Mouse (Mus musculus) adrenal gland, postnatal 10 days (tissue): ENCODE measurements around the gene Otog. TPM values are rescaled to one million over a fixed set of nuclear protein-coding genes. Genes with fewer than 3 reads are reported as not detected.

ENCODE experiments used
- DNase-seq: peaks from one replicate; pipeline ENCODE4 v3.0.0; 2021; ENCODE audit warnings: mixed read lengths
- long read RNA-seq, 2 experiments: library from polyadenylated mRNA; stranded (forward); transcript quantifications; one replicate each; pipeline ENCODE4 v2.0.0; 2021
- total RNA-seq, 2 experiments: library from RNA; stranded (reverse); gene quantifications; 2 replicates each; pipeline ENCODE4 v1.2.3; 2021

The Otog gene
- under 1 TPM; 0.06 to 0.09 TPM for total RNA-seq
- long read RNA-seq, experiment 1 = 0 reads
- long read RNA-seq, experiment 2 = 0 reads

- DNase-seq = no peak
Observed at GRCm38 (mm10) chr7:46240696-46241095, at the start of gene Otog. TSS of gene Otog (plus strand) at chr7:46240987.

GRCm38 (mm10) chr7:46195356-46195755 is 45.4 kb upstream of the Otog start:
- DNase-seq = no peak

GRCm38 (mm10) chr7:46200021-46200420 is 40.8 kb upstream of the Otog start:
- DNase-seq = no peak

- DNase-seq = no peak
Observed at GRCm38 (mm10) chr7:46201649-46202048, 39.1 kb upstream of the Otog start.

GRCm38 (mm10) chr7:46204046-46204471 is 36.7 kb upstream of the Otog start:
- peak; percentile 47 for DNase-seq

- DNase-seq = no peak
Observed at GRCm38 (mm10) chr7:46204775-46205174, 36.0 kb upstream of the Otog start.

- DNase-seq = no peak
Observed at GRCm38 (mm10) chr7:46208131-46208530, 32.7 kb upstream of the Otog start.

- no peak for DNase-seq
Observed at GRCm38 (mm10) chr7:46210276-46210675, 30.5 kb upstream of the Otog start.

- no peak for DNase-seq
Observed at GRCm38 (mm10) chr7:46216481-46216880, 24.3 kb upstream of the Otog start.

GRCm38 (mm10) chr7:46218415-46218814 is 22.4 kb upstream of the Otog start:
- DNase-seq = no peak

GRCm38 (mm10) chr7:46220591-46221129 is 20.1 kb upstream of the Otog start:
- no peak for DNase-seq

- DNase-seq = peak; percentile 79
Observed at GRCm38 (mm10) chr7:46226253-46226652, 14.5 kb upstream of the Otog start.

GRCm38 (mm10) chr7:46226936-46227335 is 13.9 kb upstream of the Otog start:
- peak; percentile 18 for DNase-seq

GRCm38 (mm10) chr7:46235948-46236347 is 4.8 kb upstream of the Otog start:
- DNase-seq = no peak

GRCm38 (mm10) chr7:46236363-46236762 is 4.4 kb upstream of the Otog start:
- DNase-seq = no peak

GRCm38 (mm10) chr7:46237192-46237591 is 3.6 kb upstream of the Otog start:
- DNase-seq = no peak

- peak; percentile 16 for DNase-seq
Observed at GRCm38 (mm10) chr7:46238346-46238745, 2.4 kb upstream of the Otog start, which contains the start of gene Ush1c. TSS of gene Ush1c (minus strand) at chr7:46238503.

- DNase-seq = no peak
Observed at GRCm38 (mm10) chr7:46240091-46240490, 696 bp upstream of the Otog start.

GRCm38 (mm10) chr7:46246876-46247275 is 6.1 kb downstream of the Otog start:
- DNase-seq = peak; percentile 15

- DNase-seq = no peak
Observed at GRCm38 (mm10) chr7:46247606-46248005, 6.8 kb downstream of the Otog start.

GRCm38 (mm10) chr7:46251841-46252240 is 11.1 kb downstream of the Otog start:
- DNase-seq = no peak

- DNase-seq = no peak
Observed at GRCm38 (mm10) chr7:46276156-46276555, 35.4 kb downstream of the Otog start.

- DNase-seq = peak; percentile 67
Observed at GRCm38 (mm10) chr7:46279946-46280345, 39.2 kb downstream of the Otog start.

GRCm38 (mm10) chr7:46280896-46281295 is 40.1 kb downstream of the Otog start:
- DNase-seq = no peak

- DNase-seq = no peak
Observed at GRCm38 (mm10) chr7:46282276-46282675, 41.5 kb downstream of the Otog start.
